Mouse (Mus musculus) limb, embryonic 11.5 days (tissue): ENCODE measurements around the gene Trmt5. TPM values are rescaled to one million over a fixed set of nuclear protein-coding genes. Genes with fewer than 3 reads are reported as not detected.
A peak's percentile ranks its signal among the peaks of the same experiment; 100 is the strongest.

Experiments
- ATAC-seq: fragments of 200-750 bp; cut with Nextera tagmentation; 2 replicates; pipeline ENCODE4 v1.8.0; 2017; ENCODE audit warnings: low read depth; ENCODE audit not compliant: insufficient number of reproducible peaks, low FRiP score, low TSS enrichment
- DNase-seq: peaks from one replicate; pipeline ENCODE4 v3.0.0-alpha.2; 2015; ENCODE audit warnings: low spot score
- H3K27ac ChIP-seq: fragments of 300-500 bp; sonication (generic); replicated peaks from 2 replicates; pipeline ENCODE4 v1.5.1; 2014; ENCODE audit warnings: low read depth, mild to moderate bottlenecking, low read length
- H3K27me3 ChIP-seq: fragments of 300-500 bp; sonication (generic); 2 replicates; pipeline ENCODE4 v1.6.1; 2014; ENCODE audit warnings: mild to moderate bottlenecking, low read length, mixed read lengths; ENCODE audit not compliant: control insufficient read depth, insufficient read depth
- H3K36me3 ChIP-seq: fragments of 300-500 bp; sonication (generic); 2 replicates; pipeline ENCODE4 v1.6.1; 2014; ENCODE audit warnings: mild to moderate bottlenecking, low read length, moderate library complexity, mixed read lengths; ENCODE audit not compliant: control insufficient read depth, insufficient read depth
- H3K4me1 ChIP-seq: fragments of 300-500 bp; sonication (generic); 2 replicates; pipeline ENCODE4 v1.6.1; 2014; ENCODE audit warnings: low read length, mixed read lengths; ENCODE audit not compliant: control insufficient read depth, insufficient read depth
- H3K4me2 ChIP-seq: fragments of 300-500 bp; sonication (generic); 2 replicates; pipeline ENCODE4 v1.6.1; 2014; ENCODE audit warnings: low read depth, mild to moderate bottlenecking, moderate library complexity; ENCODE audit not compliant: severe bottlenecking
- H3K4me3 ChIP-seq: fragments of 300-500 bp; sonication (generic); 2 replicates; pipeline ENCODE4 v1.5.1; 2014; ENCODE audit warnings: low read depth, low read length
- H3K9ac ChIP-seq: fragments of 300-500 bp; sonication (generic); 2 replicates; pipeline ENCODE4 v1.6.1; 2014; ENCODE audit warnings: mild to moderate bottlenecking, low read length
- H3K9me3 ChIP-seq: fragments of 300-500 bp; sonication (generic); 2 replicates; pipeline ENCODE4 v1.6.1; 2016; ENCODE audit warnings: low read length; ENCODE audit not compliant: control insufficient read depth
- WGBS: fragments of 180-500 bp; shearing (Covaris S2); extraction: QIAGEN DNeasy Blood & Tissue Kit; methylation state at CpG from one replicate; pipeline ENCODE4 v1.1.7; 2014; 5-methylcytosine and 5-hydroxymethylcytosine counted together
- polyA plus RNA-seq: library from polyadenylated mRNA; unstranded; fragments of >200 nt; fragmentation: Nextera tagmentation; extraction: Ambion mirVana; gene quantifications from 2 replicates; pipeline ENCODE4 v1.2.1, GENCODE M21; 2014

Trmt5 gene
- polyA plus RNA-seq, 1 experiment from 2014 or later = 25.0 TPM

- no peak for ATAC-seq
- H3K9ac ChIP-seq = no peak overlapping the region
- no peak for DNase-seq
- no peak overlapping the region for H3K27ac ChIP-seq
- H3K4me2 ChIP-seq = no peak overlapping the region
- H3K9me3 ChIP-seq = no peaks in the 10 kb centered on the region
- no peaks in the 10 kb centered on the region for H3K27me3 ChIP-seq
- no peak overlapping the region for H3K4me3 ChIP-seq
- WGBS = 88% methylated on average over 11 of the region's 11 CpGs
- no peaks in the 10 kb centered on the region; the same call in 1 of the 2 replicates for H3K36me3 ChIP-seq
- no peaks in the 10 kb centered on the region for H3K4me1 ChIP-seq
These were observed 9.1 kb upstream of the Trmt5 start for GRCm38 (mm10) chr12:73295505-73296140.

GRCm38 (mm10) chr12:73294884-73295283 is 8.4 kb upstream of the Trmt5 start:
- H3K9ac ChIP-seq = no peak overlapping the region
- H3K4me3 ChIP-seq = no peak overlapping the region

DNA sequence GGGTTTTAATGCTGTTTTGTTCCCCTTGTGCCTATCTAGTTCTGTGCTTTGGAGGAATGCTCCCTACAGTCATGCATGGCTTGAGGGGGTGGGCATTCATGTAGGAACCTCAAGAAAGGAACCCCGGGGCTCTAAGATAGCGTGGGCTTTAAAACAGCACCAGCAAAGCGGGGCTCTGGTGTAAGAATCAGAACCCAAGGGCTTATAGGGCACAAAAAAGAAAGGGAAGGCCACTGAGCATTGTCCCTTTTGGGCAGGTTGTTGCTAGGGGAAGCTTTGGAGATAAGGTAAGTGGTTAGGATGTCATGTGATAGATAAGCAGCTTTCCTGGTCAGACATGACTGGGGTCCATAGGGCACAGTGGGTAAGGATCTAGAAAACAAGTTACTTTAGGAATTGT is 2.1 kb upstream of the Trmt5 start:
- H3K9ac ChIP-seq = no peak overlapping the region
- no peak overlapping the region for H3K4me2 ChIP-seq
- no peak for DNase-seq
- H3K27me3 ChIP-seq = no peaks in the 10 kb centered on the region
- peaks cover 6% of the 10 kb centered on the region; the same call in 1 of the 2 replicates for H3K4me1 ChIP-seq
- H3K4me3 ChIP-seq = no peak overlapping the region
- no peak for ATAC-seq
- H3K27ac ChIP-seq = no peak overlapping the region
- H3K9me3 ChIP-seq = no peaks in the 10 kb centered on the region
- H3K36me3 ChIP-seq = no peaks in the 10 kb centered on the region
- WGBS = 98% methylated on average over 3 of the region's 3 CpGs

More at GRCm38 (mm10) chr12:73294884-73295283, 8.4 kb upstream of the Trmt5 start:
- ATAC-seq = no peak
- Histone ChIP-seq H3K4me2 (no peak overlapping the region), H3K27me3 (no peaks in the 10 kb centered on the region), H3K9me3 (no peaks in the 10 kb centered on the region), H3K36me3 (no peaks in the 10 kb centered on the region; the same call in 1 of the 2 replicates), H3K4me1 (no peaks in the 10 kb centered on the region), H3K27ac (no peak overlapping the region)
- DNase-seq = no peak

GRCm38 (mm10) chr12:73287609-73288008 is 1.1 kb upstream of the Trmt5 start:
- Histone ChIP-seq H3K4me3 (peak overlapping the region; percentile 72), H3K36me3 (no peaks in the 10 kb centered on the region), H3K4me1 (peaks cover 6% of the 10 kb centered on the region; the same call in 1 of the 2 replicates), H3K27ac (no peak overlapping the region), H3K9ac (no peak overlapping the region), H3K9me3 (no peaks in the 10 kb centered on the region), H3K27me3 (no peaks in the 10 kb centered on the region), H3K4me2 (peak overlapping the region; percentile 78)
- 70% methylated on average over 8 of the region's 8 CpGs for WGBS
- no peak for DNase-seq
- ATAC-seq = no peak

GRCm38 (mm10) chr12:73274921-73275320 is 11.6 kb downstream of the Trmt5 start:
- H3K4me3 ChIP-seq = no peak overlapping the region
- 92% methylated on average over 3 of the region's 3 CpGs for WGBS
- H3K4me1 ChIP-seq = peaks cover 6% of the 10 kb centered on the region
- no peak overlapping the region for H3K9ac ChIP-seq
- no peak for ATAC-seq
- H3K4me2 ChIP-seq = no peak overlapping the region
- H3K9me3 ChIP-seq = no peaks in the 10 kb centered on the region
- no peaks in the 10 kb centered on the region for H3K27me3 ChIP-seq
- H3K36me3 ChIP-seq = peaks cover 6% of the 10 kb centered on the region
- H3K27ac ChIP-seq = no peak overlapping the region
- no peak for DNase-seq

DNA sequence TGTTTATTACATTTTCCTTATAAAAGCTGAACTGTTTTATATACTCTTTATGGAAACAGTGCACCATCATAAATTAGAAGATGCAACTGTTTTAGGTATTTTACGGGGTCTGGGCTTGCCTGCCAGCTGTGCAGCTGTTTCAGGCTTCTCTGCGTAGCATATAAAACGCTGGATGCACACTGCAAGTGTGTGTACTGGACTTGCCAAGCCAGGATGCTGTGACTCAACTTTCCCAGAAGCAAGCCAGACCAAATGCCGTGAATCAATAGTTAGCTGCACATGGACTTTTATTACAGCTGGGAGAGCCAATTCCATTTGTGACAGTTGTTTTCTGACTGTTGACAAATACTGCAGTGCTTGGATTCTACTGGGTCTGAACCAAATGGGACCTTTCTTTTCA is 16.6 kb downstream of the Trmt5 start:
- ATAC-seq (0 out of 2 replicates have a peak, but pooled peaks have one; percentile 51), DNase-seq (peak; percentile 43)
- Histone ChIP-seq H3K9ac (no peak overlapping the region), H3K4me3 (no peak overlapping the region), H3K9me3 (no peaks in the 10 kb centered on the region), H3K36me3 (no peaks in the 10 kb centered on the region), H3K27me3 (no peaks in the 10 kb centered on the region), H3K4me1 (peaks cover 15% of the 10 kb centered on the region), H3K4me2 (no peak overlapping the region), H3K27ac (0 out of 2 replicates have a peak overlapping the region, but pooled peaks have one; percentile 14)
- 35% methylated on average over 4 of the region's 4 CpGs for WGBS

GRCm38 (mm10) chr12:73269531-73269930 is 17.0 kb downstream of the Trmt5 start:
- Histone ChIP-seq H3K4me1 (peaks cover 15% of the 10 kb centered on the region), H3K4me3 (no peak overlapping the region), H3K36me3 (no peaks in the 10 kb centered on the region), H3K9me3 (no peaks in the 10 kb centered on the region), H3K4me2 (no peak overlapping the region), H3K27me3 (no peaks in the 10 kb centered on the region), H3K9ac (no peak overlapping the region), H3K27ac (no peak overlapping the region)
- 60% methylated on average over 3 of the region's 3 CpGs for WGBS
- ATAC-seq (no peak), DNase-seq (no peak)

DNA sequence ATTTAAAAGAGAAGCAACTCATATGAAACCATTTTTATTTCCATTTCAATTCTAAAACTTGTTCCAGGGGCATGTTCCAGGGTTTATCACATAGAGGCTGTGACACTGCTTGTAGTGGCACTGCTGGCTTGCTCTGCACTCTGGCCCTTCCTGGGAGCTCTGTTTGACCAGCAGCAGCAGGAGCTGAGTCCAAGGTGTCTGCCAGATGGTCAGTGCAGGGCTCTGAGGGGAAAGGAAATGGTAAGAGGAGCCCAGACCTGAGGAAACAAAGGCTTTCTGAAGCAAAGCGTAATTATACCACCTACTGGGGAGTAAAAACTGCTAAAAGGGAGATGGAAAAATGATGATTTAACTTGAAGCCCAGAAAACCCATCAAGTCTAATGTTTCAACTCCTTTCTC is 18.0 kb downstream of the Trmt5 start:
- H3K4me2 ChIP-seq = no peak overlapping the region
- H3K9me3 ChIP-seq = no peaks in the 10 kb centered on the region
- 50% methylated on average over 1 of the region's 1 CpGs for WGBS
- ATAC-seq (no peak), DNase-seq (no peak)
- peak overlapping the region; percentile 54; the same call in 1 of the 2 replicates for H3K27ac ChIP-seq
- H3K4me1 ChIP-seq = peaks cover 15% of the 10 kb centered on the region
- H3K4me3 ChIP-seq = no peak overlapping the region
- no peaks in the 10 kb centered on the region for H3K36me3 ChIP-seq
- no peaks in the 10 kb centered on the region for H3K27me3 ChIP-seq
- no peak overlapping the region for H3K9ac ChIP-seq

DNA sequence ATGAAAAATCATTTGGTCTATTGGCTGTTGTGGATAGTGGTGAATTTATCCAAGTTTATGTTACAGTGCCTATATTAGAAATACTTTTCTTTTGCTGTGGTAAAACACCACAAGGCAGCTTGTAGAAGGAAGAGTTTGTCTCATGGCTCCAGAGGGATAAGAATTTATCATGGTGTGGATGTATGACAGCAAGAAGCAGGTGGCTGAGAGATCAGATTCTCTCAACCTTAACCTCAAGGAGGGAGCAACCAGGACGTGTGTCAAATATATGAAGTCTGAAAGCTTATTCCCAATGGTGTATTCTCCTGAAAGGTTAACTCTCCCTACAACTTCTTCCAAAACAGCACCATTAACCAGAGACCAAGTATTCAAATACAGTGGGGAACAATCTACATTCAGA is 19.9 kb downstream of the Trmt5 start:
- no peaks in the 10 kb centered on the region for H3K9me3 ChIP-seq
- ATAC-seq = no peak

More for the DNA sequence above, 19.9 kb downstream of the Trmt5 start:
- WGBS = 90% methylated on average over 1 of the region's 1 CpGs
- Histone ChIP-seq H3K27ac (no peak overlapping the region), H3K4me2 (no peak overlapping the region), H3K9ac (no peak overlapping the region), H3K4me3 (no peak overlapping the region), H3K36me3 (no peaks in the 10 kb centered on the region), H3K27me3 (no peaks in the 10 kb centered on the region), H3K4me1 (peaks cover 12% of the 10 kb centered on the region)
- DNase-seq = no peak
